Comparison of ENCODE assay signal across 25 mouse cellular contexts in the genomic region with DNA sequence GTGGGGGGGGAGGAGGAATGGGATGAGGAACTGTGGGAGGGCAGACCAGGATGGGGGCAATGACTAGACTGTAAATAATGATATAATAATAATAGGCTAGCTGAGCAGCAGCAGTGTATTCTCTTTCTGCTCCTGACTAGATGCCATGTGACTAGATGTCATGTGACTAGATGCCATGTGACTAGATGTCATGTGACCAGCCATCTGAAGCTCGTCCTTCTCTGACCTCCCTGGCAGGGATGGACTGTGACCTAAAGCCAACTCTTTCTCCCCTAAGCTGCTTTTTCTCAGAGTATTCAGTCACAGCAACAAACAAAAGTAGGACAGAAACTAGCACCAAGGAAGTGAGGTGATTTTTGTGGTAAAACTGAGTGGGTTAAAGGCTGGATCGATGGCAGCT. TPM values are rescaled to one million over a fixed set of nuclear protein-coding genes. Genes with fewer than 3 reads are reported as not detected.
"Had no signal": no experiment of that assay in that cellular context is flagged by ENCODE, and none has a peak within 500 bp of the region (broad histone marks: within the 10 kb centered on the region; RNA-seq: fewer than 3 reads in every experiment).

No protein-coding gene starts in this region.

- H3K27me3 ChIP-seq: liver, embryonic 12.5 days; liver, embryonic 15.5 days; lung, embryonic 15.5 days; midbrain, embryonic 13.5 days had no signal

- H3K27ac ChIP-seq: liver, embryonic 12.5 days; liver, embryonic 15.5 days; lung, embryonic 15.5 days; midbrain, embryonic 10.5 days; midbrain, embryonic 13.5 days had no signal

- H3K4me3 ChIP-seq: liver, embryonic 12.5 days; liver, embryonic 15.5 days; lung, embryonic 15.5 days; megakaryocyte, embryonic 14.5 days; midbrain, embryonic 10.5 days; midbrain, embryonic 13.5 days had no signal

- H3K9ac ChIP-seq: liver, embryonic 12.5 days; liver, embryonic 15.5 days; lung, embryonic 15.5 days; midbrain, embryonic 13.5 days had no signal

- H3K4me2 ChIP-seq: liver, embryonic 12.5 days; liver, embryonic 15.5 days; lung, embryonic 15.5 days; midbrain, embryonic 13.5 days had no signal

- ATAC-seq: liver, embryonic 12.5 days; midbrain, embryonic 13.5 days; midbrain, embryonic 16.5 days had no signal

- H3K9me3 ChIP-seq: liver, embryonic 12.5 days; liver, embryonic 15.5 days; lung, embryonic 15.5 days; megakaryocyte, embryonic 14.5 days; midbrain, embryonic 10.5 days had no signal

- H3K4me1 ChIP-seq: liver, embryonic 12.5 days; liver, embryonic 15.5 days; lung, embryonic 15.5 days; megakaryocyte, embryonic 14.5 days had no signal

- H3K36me3 ChIP-seq: liver, embryonic 12.5 days; liver, embryonic 15.5 days; lung, embryonic 15.5 days; midbrain, embryonic 10.5 days; midbrain, embryonic 13.5 days had no signal

- DNase-seq: kidney, adult 8-10 months; kidney, postnatal 14 days; kidney, postnatal 4 days; lung, adult 18-20 months; lung, postnatal 10 days; lung, postnatal 36 days; thymus, adult 18-20 months; thymus, postnatal 36 days had no signal

RNA-seq across cellular contexts. Expression of a gene that starts 11.6 kb away (rescaled TPM):
- total RNA-seq: layer of hippocampus, adult 18-20 months; layer of hippocampus, postnatal 14 days; left cerebral cortex, adult 8-10 months; left cerebral cortex, postnatal 25 days; monocyte, adult 5-6 weeks had no signal
- polyA plus RNA-seq: limb, embryonic 11.5 days; liver, embryonic 12.5 days; liver, embryonic 15.5 days; midbrain, embryonic 10.5 days; midbrain, embryonic 13.5 days; midbrain, embryonic 16.5 days; neural tube, embryonic 11.5 days; neural tube, embryonic 14.5 days; small intestine, adult 2 months; spleen, adult 2 months had no signal

RNA-seq across cellular contexts. Expression of a gene that starts 35.5 kb away (rescaled TPM):
- total RNA-seq: left cerebral cortex, postnatal 25 days; monocyte, adult 5-6 weeks had no signal
- polyA plus RNA-seq: limb, embryonic 11.5 days; spleen, adult 2 months had no signal
